1 mouse cellular context compared by ENCODE assay signal in genomic region chr3:87981894-87982835, GRCm38 (mm10).
A peak's percentile ranks its signal among the peaks of the same experiment; 100 is the strongest.
TF ChIP-seq lines count a peak whose summit lies in the region.

No protein-coding gene starts in this region.

TF ChIP-seq in CH12.LX, 34 proteins besides CTCF, POLR2A, EP300 and RAD21:
- TF ChIP-seq ZNF384 (IDR thresholded peaks at IDR 0.05; ENCODE audit: low read depth, low read length) (no peak), TCF12 (IDR thresholded peaks at IDR 0.05; ENCODE audit: low read depth, low read length) (peak; percentile 37; the same call in 1 of the 2 replicates)
